Mouse (Mus musculus): ENCODE data around the gene Mettl23.
"Not testable (repeated sequence)": the region's sequence is repeated elsewhere in the genome, so short reads cannot be mapped to it uniquely, and the experiment has no call there.

The Mettl23 gene

DNA sequence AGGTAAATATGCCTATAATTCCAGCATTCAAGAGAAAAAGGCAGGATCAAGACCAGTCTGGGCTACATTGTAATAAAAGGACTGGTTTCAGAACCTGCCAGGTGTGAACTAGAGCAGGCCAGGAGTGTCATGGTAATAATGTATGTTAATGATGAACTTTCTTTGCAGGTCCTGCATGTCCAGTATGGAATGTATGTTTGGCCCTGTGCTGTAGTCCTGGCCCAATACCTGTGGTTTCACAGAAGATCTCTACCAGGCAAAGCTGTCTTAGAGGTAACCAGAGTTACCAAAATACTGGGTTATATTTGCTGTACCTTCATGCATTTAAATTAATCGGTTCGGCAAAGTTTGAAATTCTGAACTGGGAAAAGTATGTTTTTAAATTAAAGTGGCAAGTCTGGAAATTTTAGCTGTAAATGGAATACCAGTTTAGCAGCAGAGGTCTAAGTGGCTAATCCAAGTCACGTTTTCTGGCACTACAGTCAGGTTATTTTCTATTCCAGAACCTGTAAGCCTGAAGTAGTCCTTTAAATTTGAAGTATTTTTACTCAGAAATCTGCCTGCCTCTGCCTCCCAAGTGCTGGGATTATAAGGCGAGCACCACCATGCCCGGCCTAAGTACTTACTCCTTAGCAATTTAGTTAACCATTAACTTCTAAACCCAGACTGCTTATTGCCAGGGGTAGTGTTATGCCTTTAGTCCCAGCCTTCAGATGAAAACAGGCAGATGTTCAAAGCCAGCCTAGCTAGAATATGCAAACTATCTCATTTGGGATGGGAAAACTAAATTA is 5.2 kb downstream of the Mettl23 start:
- DNase-seq (ENCODE audit: low read depth) = no peak

DNA sequence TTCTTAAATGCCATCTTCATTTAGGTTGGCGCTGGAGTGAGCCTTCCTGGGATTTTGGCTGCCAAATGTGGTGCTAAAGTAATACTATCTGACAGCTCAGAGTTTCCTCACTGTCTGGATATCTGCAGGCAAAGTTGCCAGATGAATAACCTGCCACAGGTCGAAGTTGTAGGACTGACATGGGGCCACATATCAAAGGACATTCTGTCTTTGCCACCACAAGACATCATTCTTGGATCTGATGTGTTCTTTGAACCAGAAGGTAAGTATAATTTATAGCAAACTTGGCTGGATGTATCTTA is 5.8 kb downstream of the Mettl23 start:
- not testable (repeated sequence) for DNase-seq (ENCODE audit: low read depth)

DNA sequence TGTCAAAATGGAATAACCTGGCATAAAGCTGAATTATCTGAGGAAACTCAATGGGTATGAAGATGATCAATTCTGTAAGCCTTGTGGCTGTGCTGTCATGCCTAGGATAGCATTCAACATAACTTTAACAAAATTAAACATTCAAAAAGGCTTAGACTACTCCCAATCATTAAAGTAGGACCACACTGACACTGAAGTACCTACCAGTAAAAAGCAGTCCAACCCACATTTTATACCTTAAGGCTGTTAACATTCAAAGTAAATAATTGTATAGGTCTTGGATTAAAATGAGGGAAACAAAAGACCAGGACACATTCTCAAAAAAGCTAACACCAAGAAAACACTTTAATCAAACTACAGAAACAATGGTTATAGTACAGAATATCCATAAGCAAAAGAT is 6.5 kb downstream of the Mettl23 start:
- DNase-seq (ENCODE audit: low read depth) = no peak

DNA sequence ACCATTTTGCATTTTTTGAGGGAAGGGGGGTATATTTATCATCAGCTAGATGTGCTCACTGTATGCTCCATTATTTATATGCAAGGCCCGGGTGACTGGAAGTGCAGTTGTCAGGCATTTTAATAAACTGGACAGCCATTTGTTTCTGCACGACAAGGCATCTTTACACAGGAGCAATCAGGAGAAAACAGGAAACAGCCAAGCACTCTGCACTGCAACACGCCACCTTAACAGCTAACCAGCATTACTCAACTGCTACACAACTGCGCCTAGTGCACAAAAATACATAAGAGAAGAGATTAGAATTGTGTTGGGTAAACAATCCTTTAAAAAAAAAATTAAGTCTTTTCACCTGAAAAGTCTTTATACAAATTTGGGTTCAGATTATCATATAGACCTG is 7.0 kb downstream of the Mettl23 start:
- DNase-seq (ENCODE audit: low read depth) = no peak

GRCm38 (mm10) chr11:116850833-116851477 is 7.9 kb downstream of the Mettl23 start:
- no peak for DNase-seq (ENCODE audit: low read depth)

- peak; percentile 38 for DNase-seq (ENCODE audit: low read depth)
Measured at GRCm38 (mm10) chr11:116851576-116852290, 8.7 kb downstream of the Mettl23 start.

- peak; percentile 85 for DNase-seq (ENCODE audit: low read depth)
Measured at GRCm38 (mm10) chr11:116852291-116852890, 9.3 kb downstream of the Mettl23 start, which contains the start of gene Mfsd11. Mfsd11 (plus strand) TSS chr11:116852440.

- DNase-seq (ENCODE audit: low read depth) = peak; percentile 97
Measured at GRCm38 (mm10) chr11:116852891-116853511, 9.9 kb downstream of the Mettl23 start, which contains the start of gene Srsf2. Srsf2 (minus strand) TSS chr11:116853094.

DNA sequence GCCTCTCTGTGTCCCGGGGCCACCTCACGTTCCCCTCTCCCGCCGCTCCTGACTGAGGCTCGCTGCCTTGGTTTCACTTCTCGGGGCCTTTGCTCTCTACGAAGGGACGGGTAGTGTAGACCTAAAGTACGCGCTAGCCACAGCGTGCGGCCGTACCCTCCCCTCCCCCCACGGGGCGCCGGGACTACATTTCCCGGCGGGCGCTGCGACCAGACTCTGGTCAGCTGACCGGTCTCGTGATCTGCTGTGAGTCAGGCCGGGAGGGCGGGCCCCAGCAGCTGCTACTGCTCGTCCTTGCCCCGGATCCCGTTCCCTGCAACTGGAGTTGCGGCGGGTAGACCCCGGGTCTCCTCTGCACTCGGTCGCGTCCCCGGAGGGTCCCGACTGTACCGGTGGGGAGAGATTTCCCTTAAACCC is 10.4 kb downstream of the Mettl23 start:
- peak; percentile 96 for DNase-seq (ENCODE audit: low read depth)

GRCm38 (mm10) chr11:116854279-116854678 is 11.2 kb downstream of the Mettl23 start:
- no peak for DNase-seq (ENCODE audit: low read depth)

- DNase-seq (ENCODE audit: low read depth) = peak; percentile 38
Measured at GRCm38 (mm10) chr11:116857183-116857850, 14.2 kb downstream of the Mettl23 start.

GRCm38 (mm10) chr11:116864444-116864843 is 21.4 kb downstream of the Mettl23 start:
- no peak for DNase-seq (ENCODE audit: low read depth)

DNA sequence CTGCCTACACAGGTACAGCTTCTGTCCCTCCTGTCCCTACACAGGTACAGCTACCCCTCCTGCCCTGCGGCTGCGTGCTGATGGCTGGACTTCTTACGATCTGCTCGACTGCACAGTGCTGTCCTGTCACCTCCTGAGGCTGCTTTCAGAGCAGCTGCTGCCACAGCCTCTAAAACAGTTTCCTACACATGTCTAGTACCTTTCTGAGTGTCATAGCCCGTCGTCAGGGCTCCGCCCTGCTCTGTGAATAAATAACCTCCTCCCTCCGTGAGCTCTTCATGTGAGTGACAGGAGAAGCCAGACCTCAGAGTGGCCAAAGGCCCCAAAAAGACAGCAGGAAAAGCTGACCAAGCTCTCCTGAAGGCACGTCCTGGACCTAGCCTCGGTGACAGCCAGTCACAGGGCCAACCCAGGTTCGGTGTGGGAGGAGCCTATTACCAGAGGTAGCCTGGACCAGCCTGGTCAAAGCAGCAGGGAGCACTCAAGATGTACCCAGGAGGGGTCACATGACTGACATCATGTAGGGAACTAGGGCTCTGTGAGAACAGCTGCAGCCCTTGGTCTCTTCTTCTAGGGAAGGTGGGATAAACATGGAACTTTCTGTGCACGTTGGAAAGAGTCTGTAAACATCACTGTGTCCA is 23.0 kb downstream of the Mettl23 start:
- no peak for DNase-seq (ENCODE audit: low read depth)

- DNase-seq (ENCODE audit: low read depth) = no peak
Measured at GRCm38 (mm10) chr11:116868129-116868528, 25.1 kb downstream of the Mettl23 start.

- no peak for DNase-seq (ENCODE audit: low read depth)
Measured at GRCm38 (mm10) chr11:116869223-116869622, 26.1 kb downstream of the Mettl23 start.

- DNase-seq (ENCODE audit: low read depth) = no peak
Measured at GRCm38 (mm10) chr11:116869641-116870040, 26.6 kb downstream of the Mettl23 start.

GRCm38 (mm10) chr11:116871538-116871937 is 28.5 kb downstream of the Mettl23 start:
- DNase-seq (ENCODE audit: low read depth) = no peak

GRCm38 (mm10) chr11:116873987-116874386 is 30.9 kb downstream of the Mettl23 start:
- no peak for DNase-seq (ENCODE audit: low read depth)

- DNase-seq (ENCODE audit: low read depth) = no peak
Measured at GRCm38 (mm10) chr11:116878454-116878853, 35.4 kb downstream of the Mettl23 start.

GRCm38 (mm10) chr11:116880839-116881238 is 37.8 kb downstream of the Mettl23 start:
- no peak for DNase-seq (ENCODE audit: low read depth)

- no peak for DNase-seq (ENCODE audit: low read depth)
Measured at GRCm38 (mm10) chr11:116881440-116881839, 38.4 kb downstream of the Mettl23 start.

All from NIH3T3 (cell line).